Mouse (Mus musculus): Measurements from ENCODE around the gene Uba7. TPM values are rescaled to one million over a fixed set of nuclear protein-coding genes. Genes with fewer than 3 reads are reported as not detected.

Uba7 gene
- polyA plus RNA-seq (2015; fragmentation: Illumina TruSeq; extraction: RNeasy Lipid Tissue Mini Kit (QIAGEN cat#74804); ENCODE audit: low read depth, low replicate concordance): 6.5 TPM

GRCm38 (mm10) chr9:107975399-107976386 lies at the start of gene Uba7:
Gene Uba7, plus strand, starts transcription at chr9:107975505.

GRCm38 (mm10) chr9:107928169-107928568 lies 47.1 kb upstream of the Uba7 start, which contains the start of gene Actl11:
Gene Actl11, plus strand, starts transcription at chr9:107928469.

DNA sequence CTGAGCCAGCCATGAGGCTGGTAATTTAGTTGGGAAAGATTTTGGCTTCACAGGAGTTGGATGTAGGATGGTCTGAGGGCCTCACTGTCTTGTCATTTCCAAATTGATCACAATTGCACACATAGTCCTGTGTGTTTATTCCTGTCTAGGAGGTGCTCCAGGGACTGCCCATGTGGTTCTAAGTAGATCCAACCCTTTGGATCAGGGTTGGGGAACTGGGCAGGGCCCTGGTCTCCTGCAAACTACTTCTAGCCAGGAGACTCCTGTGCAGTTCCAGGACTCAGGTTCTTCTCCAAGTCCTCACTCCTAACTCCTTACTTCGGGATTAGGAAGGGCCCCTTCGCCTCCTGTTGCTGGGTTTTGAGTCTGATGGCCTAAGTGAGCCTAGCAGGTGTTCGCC lies 39.9 kb upstream of the Uba7 start, which contains the start of gene Camkv:
Gene Camkv (plus strand): TSS at position 301 of the 400 bp plus-strand sequence.

GRCm38 (mm10) chr9:107949922-107950235 lies 25.4 kb upstream of the Uba7 start, which contains the start of gene Traip:
Gene Traip, plus strand, starts transcription at chr9:107950136.

GRCm38 (mm10) chr9:107982681-107983346 lies 7.5 kb downstream of the Uba7 start, which contains the start of gene Gm20661:
Gene Gm20661, plus strand, starts transcription at chr9:107983058.

DNA sequence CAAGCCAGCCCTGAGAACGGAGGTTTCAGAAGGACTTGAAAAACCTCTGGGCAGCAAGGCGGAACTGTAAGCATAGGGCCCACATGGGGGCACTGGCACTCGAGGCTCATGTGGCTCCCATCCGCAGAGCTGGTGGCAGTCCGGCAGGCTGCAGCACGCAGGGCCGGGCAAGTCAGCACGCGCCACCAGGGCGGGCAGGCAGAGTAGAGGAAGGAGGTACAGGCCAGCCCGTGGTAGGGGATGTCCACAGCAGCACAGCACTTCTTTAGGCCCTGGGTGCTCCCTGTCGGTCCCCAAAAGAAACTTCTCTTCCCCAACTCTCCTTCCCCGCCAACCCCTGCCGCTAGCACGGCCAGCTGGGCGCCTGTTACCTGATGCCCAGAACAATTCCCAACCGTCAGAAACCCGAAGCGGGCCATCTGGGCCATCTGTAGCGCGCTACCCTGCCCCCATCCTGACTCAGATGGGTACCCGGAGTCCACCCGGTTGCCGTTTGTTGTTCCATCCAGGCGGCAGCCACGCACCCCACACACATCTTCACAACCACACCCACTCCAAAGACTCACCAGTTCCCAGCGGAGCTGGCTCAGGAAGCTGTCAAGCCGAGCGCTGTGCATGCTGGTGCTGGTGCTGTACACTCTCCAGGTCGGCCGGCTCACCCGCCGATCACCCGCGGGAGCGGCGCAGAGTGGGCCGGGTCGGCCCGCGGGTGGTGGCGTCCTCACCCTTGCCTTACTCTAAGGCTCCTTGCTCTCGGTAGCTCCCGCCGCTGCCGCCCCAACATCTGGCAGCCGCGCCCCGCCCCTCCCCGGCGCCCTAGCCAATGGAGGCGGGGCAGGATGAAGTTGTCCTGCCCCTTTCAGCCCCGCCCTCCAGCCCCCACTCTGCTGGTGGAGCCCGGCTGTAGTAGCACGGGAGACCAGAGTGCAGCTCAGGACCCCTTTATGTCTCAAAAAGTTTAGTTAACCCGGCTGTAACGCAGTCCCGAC lies 10.1 kb downstream of the Uba7 start, which contains the start of gene Inka1:
Gene Inka1 (minus strand): TSS at position 749 of the 989 bp plus-strand sequence.

GRCm38 (mm10) chr9:107992197-107992596 lies 16.9 kb downstream of the Uba7 start, which contains the start of gene Cdhr4:
Gene Cdhr4, plus strand, starts transcription at chr9:107992497.

DNA sequence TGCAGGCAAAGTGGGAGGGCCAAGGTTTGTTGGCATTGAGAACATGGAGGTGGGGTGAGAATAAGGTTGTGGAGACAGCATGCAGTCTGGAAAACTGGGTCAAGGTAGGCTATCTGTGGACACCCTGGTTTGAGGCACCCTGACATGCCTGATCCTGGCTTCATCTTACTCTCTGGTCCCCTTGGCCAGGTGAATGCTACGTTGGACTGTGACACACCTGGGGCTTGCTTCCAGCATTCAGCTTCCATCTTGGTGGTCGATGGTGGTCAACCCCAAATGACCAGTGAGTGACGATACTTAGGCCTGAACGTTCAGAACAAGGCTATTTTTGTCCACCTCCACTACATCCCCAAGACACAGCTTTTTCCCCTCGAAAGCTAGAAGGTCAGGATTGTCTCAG lies 20.7 kb downstream of the Uba7 start, which contains the start of gene Gm20662:
Gene Gm20662 (plus strand): TSS at position 301 of the 400 bp plus-strand sequence.

GRCm38 (mm10) chr9:108001922-108002770 lies 26.8 kb downstream of the Uba7 start, which contains the start of gene Ip6k1:
Gene Ip6k1, plus strand, starts transcription at chr9:108002501.

Other genes starting within 250 kb of the Uba7 start
- gene Rbm5, start 204.5 kb upstream of the Uba7 start, polyA plus RNA-seq (2015; fragmentation: Illumina TruSeq; extraction: RNeasy Lipid Tissue Mini Kit (QIAGEN cat#74804); ENCODE audit: low read depth, low replicate concordance): 105 TPM
- 40.5 TPM for gene Rbm6, start 102.3 kb upstream of the Uba7 start, polyA plus RNA-seq (2015; fragmentation: Illumina TruSeq; extraction: RNeasy Lipid Tissue Mini Kit (QIAGEN cat#74804); ENCODE audit: low read depth, low replicate concordance)
- gene Mon1a, start 87.4 kb upstream of the Uba7 start, polyA plus RNA-seq (2015; fragmentation: Illumina TruSeq; extraction: RNeasy Lipid Tissue Mini Kit (QIAGEN cat#74804); ENCODE audit: low read depth, low replicate concordance): 19.2 TPM
- gene Mst1r, start 68.6 kb upstream of the Uba7 start, polyA plus RNA-seq (2015; fragmentation: Illumina TruSeq; extraction: RNeasy Lipid Tissue Mini Kit (QIAGEN cat#74804); ENCODE audit: low read depth, low replicate concordance): 0.59 TPM
- not detected for gene Actl11, start 47.0 kb upstream of the Uba7 start, polyA plus RNA-seq (2015; fragmentation: Illumina TruSeq; extraction: RNeasy Lipid Tissue Mini Kit (QIAGEN cat#74804); ENCODE audit: low read depth, low replicate concordance)
- gene Camkv, start 39.8 kb upstream of the Uba7 start, polyA plus RNA-seq (2015; fragmentation: Illumina TruSeq; extraction: RNeasy Lipid Tissue Mini Kit (QIAGEN cat#74804); ENCODE audit: low read depth, low replicate concordance): 320 TPM
- gene Traip, start 25.4 kb upstream of the Uba7 start, polyA plus RNA-seq (2015; fragmentation: Illumina TruSeq; extraction: RNeasy Lipid Tissue Mini Kit (QIAGEN cat#74804); ENCODE audit: low read depth, low replicate concordance): 15.5 TPM
- gene Gm20661, start 7.6 kb downstream of the Uba7 start, polyA plus RNA-seq (2015; fragmentation: Illumina TruSeq; extraction: RNeasy Lipid Tissue Mini Kit (QIAGEN cat#74804); ENCODE audit: low read depth, low replicate concordance): 0.46 TPM
- gene Inka1, start 10.4 kb downstream of the Uba7 start, polyA plus RNA-seq (2015; fragmentation: Illumina TruSeq; extraction: RNeasy Lipid Tissue Mini Kit (QIAGEN cat#74804); ENCODE audit: low read depth, low replicate concordance): 4.2 TPM
- gene Cdhr4, start 17.0 kb downstream of the Uba7 start, polyA plus RNA-seq (2015; fragmentation: Illumina TruSeq; extraction: RNeasy Lipid Tissue Mini Kit (QIAGEN cat#74804); ENCODE audit: low read depth, low replicate concordance): 5.1 TPM
- 5.0 TPM for gene Gm20662, start 20.8 kb downstream of the Uba7 start, polyA plus RNA-seq (2015; fragmentation: Illumina TruSeq; extraction: RNeasy Lipid Tissue Mini Kit (QIAGEN cat#74804); ENCODE audit: low read depth, low replicate concordance)
- 160 TPM for gene Ip6k1, start 27.0 kb downstream of the Uba7 start, polyA plus RNA-seq (2015; fragmentation: Illumina TruSeq; extraction: RNeasy Lipid Tissue Mini Kit (QIAGEN cat#74804); ENCODE audit: low read depth, low replicate concordance)
- 17.9 TPM for gene Gmppb, start 73.7 kb downstream of the Uba7 start, polyA plus RNA-seq (2015; fragmentation: Illumina TruSeq; extraction: RNeasy Lipid Tissue Mini Kit (QIAGEN cat#74804); ENCODE audit: low read depth, low replicate concordance)
- 1.4 TPM for gene Amigo3, start 77.7 kb downstream of the Uba7 start, polyA plus RNA-seq (2015; fragmentation: Illumina TruSeq; extraction: RNeasy Lipid Tissue Mini Kit (QIAGEN cat#74804); ENCODE audit: low read depth, low replicate concordance)
- not detected for gene Mst1, start 104.9 kb downstream of the Uba7 start, polyA plus RNA-seq (2015; fragmentation: Illumina TruSeq; extraction: RNeasy Lipid Tissue Mini Kit (QIAGEN cat#74804); ENCODE audit: low read depth, low replicate concordance)
- 52.1 TPM for gene Rnf123, start 107.8 kb downstream of the Uba7 start, polyA plus RNA-seq (2015; fragmentation: Illumina TruSeq; extraction: RNeasy Lipid Tissue Mini Kit (QIAGEN cat#74804); ENCODE audit: low read depth, low replicate concordance)
- 21.4 TPM for gene Apeh, start 119.1 kb downstream of the Uba7 start, polyA plus RNA-seq (2015; fragmentation: Illumina TruSeq; extraction: RNeasy Lipid Tissue Mini Kit (QIAGEN cat#74804); ENCODE audit: low read depth, low replicate concordance)
- 87.7 TPM for gene Bsn, start 214.9 kb downstream of the Uba7 start, polyA plus RNA-seq (2015; fragmentation: Illumina TruSeq; extraction: RNeasy Lipid Tissue Mini Kit (QIAGEN cat#74804); ENCODE audit: low read depth, low replicate concordance)

Data from brain, adult 10 weeks (tissue).